Mouse (Mus musculus) bone marrow, adult 2 months (tissue): Measurements from ENCODE around the gene Sppl3.

ENCODE experiments used
- CTCF ChIP-seq: fragments of 200-500 bp; IDR thresholded peaks from 2 replicates; pipeline ENCODE4 v1.5.1; 2011; ENCODE audit warnings: low read length, control low read depth; ENCODE audit not compliant: control insufficient read depth, insufficient read depth
- POLR2A ChIP-seq: fragments of 200-500 bp; IDR thresholded peaks from 2 replicates; pipeline ENCODE4 v1.6.1; 2011; ENCODE audit warnings: low read depth, mild to moderate bottlenecking, control low read depth, low read length, borderline replicate concordance; ENCODE audit not compliant: control insufficient read depth

DNA sequence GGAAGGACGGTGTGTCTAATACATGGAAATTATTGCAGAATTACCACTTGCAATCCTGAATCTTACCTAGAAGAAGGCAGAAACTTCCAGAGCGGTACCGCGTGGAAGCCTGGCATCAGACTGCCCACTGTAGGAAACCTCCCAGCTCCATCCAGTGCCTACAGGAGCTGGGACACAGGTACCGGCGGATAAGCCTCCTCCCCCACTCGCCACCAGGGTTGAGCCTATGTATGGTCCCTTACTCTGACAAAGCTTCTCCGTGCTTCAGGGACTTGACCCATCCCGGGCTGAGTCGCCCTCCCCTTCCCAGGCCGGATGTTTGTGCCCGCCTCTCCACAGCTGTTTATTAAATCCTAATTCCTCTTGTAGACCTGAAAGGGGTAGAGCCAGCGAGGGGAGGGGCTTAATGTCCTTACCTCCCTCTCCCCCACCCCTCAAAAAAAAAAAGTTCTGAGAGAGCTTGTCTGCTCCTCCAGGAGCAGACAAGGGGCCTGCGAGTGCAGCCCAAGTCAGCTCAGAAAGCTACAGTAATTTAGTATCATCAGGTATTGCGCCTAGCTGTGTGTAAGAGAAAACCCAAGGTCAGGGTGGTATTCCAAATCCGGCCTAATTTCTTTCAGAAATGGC lies 30.7 kb upstream of the Sppl3 start:
- TF ChIP-seq POLR2A (no peak), CTCF (no peak)
